Mouse (Mus musculus) Patski (cell line): Measurements from ENCODE around the gene Irf4. TPM values are rescaled to one million over a fixed set of nuclear protein-coding genes. Genes with fewer than 3 reads are reported as not detected.

ENCODE experiments used
- ATAC-seq: fragments of 100-300 bp; one replicate; pipeline ENCODE4 v1.8.0; 2021
- CTCF ChIA-PET: fragments of 350-600 bp; sonication (Branson Sonifier 250); formaldehyde crosslinking; loops from one replicate; lab custom pipeline; 2022; ENCODE audit warnings: inconsistent platforms; lab: Charles Lee
- POLR2A ChIA-PET: fragments of 350-600 bp; sonication (Branson Sonifier 250); formaldehyde crosslinking; loops from one replicate; lab custom pipeline; 2022; ENCODE audit warnings: antibody characterized with exemption, inconsistent platforms; lab: Charles Lee
- DNase-seq: peaks from one replicate; pipeline ENCODE4 v3.0.0-alpha.2; 2011; ENCODE audit warnings: low read depth, low spot score
- H3K27me3 ChIP-seq: fragments of 371-371 bp; one replicate; pipeline ENCODE4 v1.5.1; 2021
- CTCF ChIP-seq: fragments of 100-300 bp; IDR thresholded peaks from one replicate; pipeline ENCODE4 v1.5.1; 2021
- in situ Hi-C: fragments of 300-500 bp; cut with MboI; formaldehyde crosslinking; loops from 3 replicates; pipeline ENCODE4 v1.11.1; 2018; ENCODE audit warnings: low pct_unique_long_range_greater_than_20kb, mixed read lengths
- polyA plus RNA-seq: library from polyadenylated mRNA; unstranded; gene quantifications from one replicate; pipeline ENCODE4 v1.2.3, GENCODE M21; 2021

The Irf4 gene
- polyA plus RNA-seq = 0.15 TPM

DNA sequence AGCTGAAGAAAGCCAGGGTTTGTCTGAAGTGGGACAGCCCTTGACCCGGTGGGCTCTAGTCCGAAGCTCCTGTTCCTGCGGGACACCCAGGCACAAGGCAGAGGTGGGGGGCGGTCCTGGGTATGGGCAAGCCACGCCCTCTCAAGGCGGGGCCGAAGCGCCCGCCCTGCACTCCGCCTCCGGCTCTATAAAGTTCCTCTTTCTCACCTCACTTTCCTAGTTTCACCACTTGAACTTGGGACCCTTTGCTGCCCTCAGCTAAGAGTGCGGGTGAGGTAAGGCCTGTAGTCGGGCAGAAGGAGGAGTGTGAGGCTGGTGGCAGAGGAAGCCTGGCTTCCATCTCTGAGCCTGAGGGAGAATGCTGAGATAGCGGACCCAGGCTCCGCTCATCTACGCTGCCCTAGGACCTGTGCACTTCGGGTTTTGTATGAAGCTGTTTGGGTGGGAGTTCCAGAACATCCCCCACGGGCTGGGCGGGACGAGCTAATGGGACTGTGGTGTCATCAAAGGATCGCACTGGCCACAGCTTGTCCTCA lies at the start of gene Irf4:
Gene Irf4 (plus strand): TSS at position 206 of the 536 bp plus-strand sequence.
- in situ Hi-C loops = no loop called here
- DNase-seq = no peak
- CTCF ChIA-PET = no interaction called here
- TF ChIP-seq CTCF = no peak
- no peak for ATAC-seq
- POLR2A ChIA-PET = interaction anchor here (0.7 kb wide), 1 partner anchor 11 kb away, joined by 3 read pairs; no protein-coding TSS in a partner anchor
- peaks cover 22% of the 10 kb centered on the region for H3K27me3 ChIP-seq

DNA sequence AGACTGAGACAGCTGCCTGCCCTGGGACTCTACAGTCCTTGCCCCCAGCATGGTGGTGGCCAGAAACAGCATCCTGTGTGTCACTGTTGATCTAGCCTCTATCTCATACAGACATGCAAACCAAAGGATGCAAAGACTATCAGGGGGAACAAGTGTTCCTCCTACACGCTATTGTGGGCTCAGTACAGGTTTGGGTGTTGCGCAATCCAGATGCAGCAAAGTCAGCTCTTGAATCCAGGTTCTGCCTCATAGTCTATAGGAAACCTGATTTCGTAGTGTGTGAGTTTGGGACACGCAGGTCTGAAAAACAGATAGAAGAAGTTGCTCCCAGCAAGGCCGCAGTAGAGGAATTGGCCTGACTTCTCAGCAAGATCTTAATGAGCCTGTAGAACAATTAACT lies 46.3 kb upstream of the Irf4 start:
- ChIA-PET POLR2A (no interaction called here), CTCF (no interaction called here)
- TF ChIP-seq CTCF = no peak
- ATAC-seq = no peak
- DNase-seq = no peak
- no peaks in the 10 kb centered on the region for H3K27me3 ChIP-seq
- in situ Hi-C loops = no loop called here

DNA sequence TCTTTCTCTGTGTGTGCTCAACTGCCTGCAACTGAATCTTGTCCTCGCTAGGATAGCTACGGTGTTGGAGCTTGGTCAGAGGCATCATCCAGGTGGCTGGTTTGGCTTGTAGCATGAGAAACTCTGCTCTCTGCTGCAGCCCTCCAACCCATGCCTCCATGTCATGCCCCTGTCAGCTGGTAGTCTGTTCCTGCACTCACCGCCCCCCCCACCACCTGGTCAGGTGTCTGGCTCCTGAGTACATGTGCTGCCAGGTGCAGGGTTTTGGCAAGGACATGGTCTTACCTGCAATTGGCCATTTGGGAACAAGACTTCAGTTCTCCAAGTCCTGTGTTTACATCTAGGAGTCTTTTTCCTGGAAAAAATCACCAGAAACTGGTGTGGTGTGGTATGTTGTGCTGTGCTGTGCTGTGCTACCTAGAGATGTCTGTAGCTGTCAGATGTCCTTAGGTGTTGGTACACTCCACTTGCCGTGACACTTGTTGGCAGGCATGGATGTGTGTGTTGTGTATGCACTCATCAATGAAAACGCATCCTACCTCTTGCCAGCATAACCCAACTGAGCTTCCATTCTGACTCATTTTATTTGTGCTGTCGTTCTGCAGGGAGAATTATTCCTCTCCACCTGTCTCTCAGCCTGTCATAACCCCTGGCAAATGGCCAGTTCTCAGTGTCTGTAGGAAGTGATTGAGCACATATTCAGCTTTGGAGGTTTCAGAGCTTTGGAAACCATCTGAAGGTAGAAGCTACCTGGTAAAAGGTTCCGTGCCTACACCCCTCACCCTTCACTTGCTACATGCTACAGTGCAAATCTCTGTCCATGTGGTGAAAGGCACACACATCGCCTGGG lies 44.6 kb upstream of the Irf4 start:
- in situ Hi-C loops = no loop called here
- DNase-seq (no peak), ATAC-seq (no peak)
- ChIA-PET CTCF (interaction anchor here (1.3 kb wide), 1 partner anchor 10 kb away, joined by 3 read pairs; no protein-coding TSS in a partner anchor), POLR2A (no interaction called here)
- no peaks in the 10 kb centered on the region for H3K27me3 ChIP-seq
- no peak for TF ChIP-seq CTCF

DNA sequence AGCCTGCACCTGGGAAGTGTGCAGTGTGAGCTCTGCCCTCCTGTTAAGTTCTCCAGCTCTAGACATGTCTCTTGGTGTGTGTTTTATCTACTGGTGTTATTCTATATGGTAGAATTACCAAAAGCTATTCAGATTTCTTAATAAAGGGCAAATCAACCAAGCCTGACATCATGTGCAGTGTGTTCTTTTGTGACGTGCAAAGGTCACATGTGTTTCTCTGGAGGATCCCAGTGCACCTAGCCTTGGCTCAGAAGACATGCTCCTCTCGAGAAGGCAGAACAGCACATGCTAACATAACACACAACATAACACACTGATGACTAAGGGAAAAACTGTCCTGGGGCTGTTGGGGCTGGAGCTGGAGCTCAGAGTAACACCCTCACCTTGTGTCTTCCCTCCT lies 38.0 kb upstream of the Irf4 start:
- in situ Hi-C loops = no loop called here
- ChIA-PET POLR2A (no interaction called here), CTCF (interaction anchor here (1.0 kb wide), 1 partner anchor 9 kb away, joined by 3 read pairs; no protein-coding TSS in a partner anchor)
- DNase-seq (no peak), ATAC-seq (no peak)
- no peaks in the 10 kb centered on the region for H3K27me3 ChIP-seq
- no peak for TF ChIP-seq CTCF

DNA sequence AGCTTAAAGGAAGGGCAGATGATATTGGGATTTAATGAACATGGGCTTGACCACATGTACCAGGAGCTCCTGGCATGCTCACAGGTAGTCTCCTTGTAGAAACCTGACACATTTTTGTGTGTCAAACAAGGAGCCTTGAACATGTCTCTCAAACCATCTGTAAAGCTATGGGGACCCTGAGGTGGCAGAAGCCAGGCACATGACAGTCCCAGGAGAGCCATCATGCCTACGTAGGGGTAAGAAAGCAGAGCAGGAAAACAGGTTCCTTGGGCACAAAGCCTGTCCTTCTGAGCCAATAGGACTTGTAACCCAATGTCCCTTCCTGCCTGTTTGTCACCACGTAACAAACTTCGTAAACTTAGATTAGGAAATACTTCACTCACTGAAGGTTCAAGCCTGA lies 37.3 kb upstream of the Irf4 start:
- DNase-seq (no peak), ATAC-seq (no peak)
- no peaks in the 10 kb centered on the region for H3K27me3 ChIP-seq
- no peak for TF ChIP-seq CTCF
- ChIA-PET POLR2A (no interaction called here), CTCF (interaction anchor here (1.0 to 1.8 kb wide), 2 partner anchors 18 to 60 kb away, joined by 3 to 5 read pairs; no protein-coding TSS in a partner anchor)
- in situ Hi-C loops = no loop called here

DNA sequence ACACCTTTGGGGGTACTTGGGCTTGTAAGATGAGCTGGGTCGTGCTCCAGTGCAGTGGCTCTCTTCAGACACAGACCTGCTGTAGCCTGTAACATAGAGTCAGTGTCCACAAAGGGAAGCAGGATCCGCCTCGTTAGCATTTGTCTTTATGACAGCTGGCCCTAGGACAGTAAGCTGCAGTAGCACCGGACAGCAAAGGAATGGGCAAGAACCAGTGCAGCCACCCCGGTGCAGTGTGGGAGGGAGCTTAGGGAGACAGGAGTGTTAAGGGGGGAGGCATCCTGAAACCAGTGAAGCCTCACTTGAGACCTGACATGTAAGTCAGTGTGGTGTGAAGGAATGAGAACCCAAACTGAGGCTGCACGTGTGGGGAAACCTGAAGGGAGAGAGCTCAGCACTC lies 36.7 kb upstream of the Irf4 start:
- H3K27me3 ChIP-seq = no peaks in the 10 kb centered on the region
- ATAC-seq = no peak
- in situ Hi-C loops = no loop called here
- ChIA-PET CTCF (interaction anchor here (1.0 to 1.8 kb wide), 2 partner anchors 19 to 60 kb away, joined by 3 to 5 read pairs; no protein-coding TSS in a partner anchor), POLR2A (no interaction called here)
- no peak for TF ChIP-seq CTCF
- no peak for DNase-seq

DNA sequence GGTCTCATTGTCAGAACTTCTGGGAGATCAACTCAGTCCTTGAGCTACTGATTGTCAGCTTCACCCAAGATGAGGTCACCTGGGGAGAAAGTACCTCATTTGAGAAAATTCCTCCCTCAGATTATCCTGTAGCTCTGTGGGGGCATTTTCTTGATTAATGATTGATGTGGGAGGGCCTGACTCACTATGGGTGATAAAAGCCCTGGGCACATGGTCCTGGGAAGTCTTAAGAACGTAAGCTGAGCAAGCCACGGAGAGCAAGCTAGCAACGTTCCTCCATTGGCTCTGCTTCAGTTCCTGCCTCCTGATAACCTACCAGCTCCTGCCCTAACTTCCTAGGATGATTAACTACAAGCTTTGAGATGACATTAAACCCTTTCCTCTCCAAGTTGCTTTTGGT lies 35.4 kb upstream of the Irf4 start:
- H3K27me3 ChIP-seq = no peaks in the 10 kb centered on the region
- DNase-seq (peak; percentile 72), ATAC-seq (peak; percentile 57)
- ChIA-PET POLR2A (no interaction called here), CTCF (interaction anchor here (1.0 to 1.8 kb wide), 4 partner anchors 9 to 53 kb away, joined by 3 to 5 read pairs (median 3); no protein-coding TSS in a partner anchor)
- in situ Hi-C loops = no loop called here
- TF ChIP-seq CTCF = no peak

DNA sequence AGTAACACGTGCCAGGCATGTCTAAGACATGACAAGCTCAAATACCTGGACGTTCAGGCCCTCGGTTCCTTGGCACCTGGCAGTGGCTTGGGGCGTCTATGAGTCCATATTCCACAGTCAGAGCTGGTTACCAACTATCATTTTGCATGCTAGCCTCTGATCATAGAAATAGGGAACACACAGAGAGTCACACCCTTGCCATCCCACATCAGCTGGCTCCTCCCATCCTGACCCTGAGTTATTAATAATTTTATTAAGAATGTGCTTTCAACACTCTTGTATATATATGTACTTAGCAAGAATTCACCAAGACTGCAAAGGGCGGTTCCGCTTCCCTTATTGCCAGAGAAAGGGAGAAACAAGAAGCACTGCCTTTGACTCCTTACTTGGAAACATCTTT lies 34.5 kb upstream of the Irf4 start:
- no peak for ATAC-seq
- TF ChIP-seq CTCF = no peak
- ChIA-PET POLR2A (no interaction called here), CTCF (interaction anchor here (1.1 kb wide), 1 partner anchor 10 kb away, joined by 3 read pairs; no protein-coding TSS in a partner anchor)
- H3K27me3 ChIP-seq = no peaks in the 10 kb centered on the region
- in situ Hi-C loops = no loop called here
- no peak for DNase-seq

DNA sequence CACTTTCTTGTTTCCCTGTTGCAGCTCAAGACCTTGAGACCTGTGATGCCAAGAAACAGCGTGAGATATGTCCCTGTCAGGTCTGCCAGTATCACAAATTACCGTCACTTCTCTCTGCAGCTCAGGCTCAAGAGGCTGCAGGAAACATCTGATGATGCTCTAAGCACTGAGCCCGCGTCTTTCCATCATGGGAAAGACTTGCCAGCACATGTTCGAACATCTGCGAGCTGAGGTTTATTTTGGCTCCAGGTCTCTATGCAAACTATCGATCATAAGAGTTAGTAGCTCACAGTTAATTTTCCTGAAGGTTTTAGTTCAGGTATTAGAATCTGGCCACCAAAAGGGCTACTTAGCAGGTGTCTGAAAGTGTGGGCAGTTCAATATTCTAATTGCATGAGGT lies 34.0 kb upstream of the Irf4 start:
- no peaks in the 10 kb centered on the region for H3K27me3 ChIP-seq
- CTCF ChIA-PET = no interaction called here
- in situ Hi-C loops = no loop called here
- no peak for TF ChIP-seq CTCF
- ATAC-seq (no peak), DNase-seq (no peak)
- POLR2A ChIA-PET = no interaction called here

DNA sequence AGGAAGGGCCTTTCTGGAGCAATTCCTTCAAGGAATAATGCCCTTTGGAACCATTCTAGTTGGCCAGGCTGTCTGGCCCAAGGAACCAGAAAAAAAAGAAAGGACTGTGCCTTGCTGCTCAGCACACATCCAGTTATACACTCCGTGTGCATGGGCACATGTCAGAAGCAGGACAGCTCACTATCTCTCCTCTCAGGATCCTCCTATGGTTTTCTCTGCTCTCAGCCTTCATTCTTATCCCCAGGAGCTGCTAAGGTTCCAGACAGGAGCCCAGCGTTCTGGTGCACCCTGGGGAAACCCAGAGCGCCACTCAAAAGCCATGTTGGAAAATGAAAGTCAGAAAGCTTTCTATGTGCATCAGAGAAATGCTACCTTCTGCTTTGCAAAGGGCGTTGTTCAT lies 33.5 kb upstream of the Irf4 start:
- in situ Hi-C loops = no loop called here
- no peak for DNase-seq
- ChIA-PET CTCF (no interaction called here), POLR2A (no interaction called here)
- TF ChIP-seq CTCF = no peak
- ATAC-seq = no peak
- H3K27me3 ChIP-seq = no peaks in the 10 kb centered on the region

DNA sequence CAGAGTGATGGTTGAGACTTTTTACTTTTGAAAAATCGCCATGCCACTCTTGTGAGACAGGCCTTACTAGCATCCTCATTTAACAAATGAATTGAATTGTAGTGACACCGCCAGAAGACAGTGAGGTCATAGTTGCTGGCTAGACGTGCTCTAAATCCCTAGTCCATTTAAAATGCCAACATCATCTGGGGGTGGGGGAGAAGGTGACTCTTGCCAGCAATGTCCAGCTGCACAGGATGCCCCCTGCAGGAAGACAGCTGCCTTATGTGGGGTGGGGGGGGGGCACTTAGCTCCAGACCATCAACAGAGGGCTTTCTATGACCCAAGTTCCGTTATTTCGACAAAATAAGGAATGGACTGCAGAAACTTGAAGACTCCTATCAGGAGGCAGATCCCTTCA lies 32.4 kb upstream of the Irf4 start:
- in situ Hi-C loops = no loop called here
- ChIA-PET CTCF (no interaction called here), POLR2A (no interaction called here)
- ATAC-seq (no peak), DNase-seq (no peak)
- no peak for TF ChIP-seq CTCF
- H3K27me3 ChIP-seq = no peaks in the 10 kb centered on the region
